Mouse (Mus musculus): ENCODE measurements around the gene Magi2.

Magi2 gene

GRCm38 (mm10) chr5:20406626-20407025 lies 1179.8 kb downstream of the Magi2 start:
- DNase-seq = peak; percentile 51 to 57

- DNase-seq = no peak
Measured at GRCm38 (mm10) chr5:20415320-20415719, 1188.5 kb downstream of the Magi2 start.

- no peak for DNase-seq
Measured at GRCm38 (mm10) chr5:20417348-20417747, 1190.5 kb downstream of the Magi2 start.

GRCm38 (mm10) chr5:20432148-20432813 lies 1205.4 kb downstream of the Magi2 start:
- DNase-seq = no peak

- DNase-seq = peak in 1 of 2 experiments; percentile 47
Measured at GRCm38 (mm10) chr5:20446471-20447174, 1219.8 kb downstream of the Magi2 start.

GRCm38 (mm10) chr5:20456106-20456505 lies 1229.3 kb downstream of the Magi2 start:
- DNase-seq = no peak

GRCm38 (mm10) chr5:20457742-20458510 lies 1231.1 kb downstream of the Magi2 start:
- no peak for DNase-seq

- no peak for DNase-seq
Measured at GRCm38 (mm10) chr5:20461709-20462108, 1234.9 kb downstream of the Magi2 start.

GRCm38 (mm10) chr5:20462376-20462775 lies 1235.5 kb downstream of the Magi2 start:
- DNase-seq = peak; percentile 73 to 83

- no peak for DNase-seq
Measured at GRCm38 (mm10) chr5:20469721-20470120, 1242.9 kb downstream of the Magi2 start.

GRCm38 (mm10) chr5:20470466-20470865 lies 1243.6 kb downstream of the Magi2 start:
- peak in 1 of 2 experiments; percentile 14 for DNase-seq

- no peak for DNase-seq
Measured at GRCm38 (mm10) chr5:20484505-20484904, 1257.7 kb downstream of the Magi2 start.

- DNase-seq = peak; percentile 74 to 80
Measured at GRCm38 (mm10) chr5:20491911-20492310, 1265.1 kb downstream of the Magi2 start.

GRCm38 (mm10) chr5:20492679-20493078 lies 1265.8 kb downstream of the Magi2 start:
- no peak for DNase-seq

GRCm38 (mm10) chr5:20494010-20494409 lies 1267.2 kb downstream of the Magi2 start:
- DNase-seq = no peak

GRCm38 (mm10) chr5:20496924-20497323 lies 1270.1 kb downstream of the Magi2 start:
- DNase-seq = no peak

GRCm38 (mm10) chr5:20499031-20499600 lies 1272.3 kb downstream of the Magi2 start:
- no peak for DNase-seq

- DNase-seq = no peak
Measured at GRCm38 (mm10) chr5:20508609-20509008, 1281.8 kb downstream of the Magi2 start.

- no peak for DNase-seq
Measured at GRCm38 (mm10) chr5:20509606-20510005, 1282.8 kb downstream of the Magi2 start.

GRCm38 (mm10) chr5:20512377-20513126 lies 1285.7 kb downstream of the Magi2 start:
- DNase-seq = no peak

GRCm38 (mm10) chr5:20521639-20522038 lies 1294.8 kb downstream of the Magi2 start:
- DNase-seq = no peak

GRCm38 (mm10) chr5:20522047-20522446 lies 1295.2 kb downstream of the Magi2 start:
- DNase-seq = no peak
